Mouse (Mus musculus): ENCODE data around the gene Olfr126.

The Olfr126 gene

GRCm38 (mm10) chr17:37847183-37847582, at the start of gene Olfr126:
Gene Olfr126, plus strand, starts transcription at chr17:37847483.
- no peak for DNase-seq

GRCm38 (mm10) chr17:37799588-37799987, 47.7 kb upstream of the Olfr126 start, which contains the start of gene Olfr124:
Gene Olfr124, plus strand, starts transcription at chr17:37799888.
- no peak for DNase-seq

GRCm38 (mm10) chr17:37832649-37833048, 14.6 kb upstream of the Olfr126 start, which contains the start of gene Olfr125:
Gene Olfr125, plus strand, starts transcription at chr17:37832949.
- no peak for DNase-seq

- DNase-seq: no peak
These were observed 16.6 kb downstream of the Olfr126 start for GRCm38 (mm10) chr17:37863901-37864300.

- DNase-seq: no peak
These were observed 22.5 kb downstream of the Olfr126 start for GRCm38 (mm10) chr17:37869676-37870205.

GRCm38 (mm10) chr17:37873830-37874229, 26.5 kb downstream of the Olfr126 start:
- DNase-seq: no peak

GRCm38 (mm10) chr17:37900137-37900536, 52.9 kb downstream of the Olfr126 start, which contains the start of gene Olfr127:
Gene Olfr127, plus strand, starts transcription at chr17:37900437.
- no peak for DNase-seq

All from cerebellum, postnatal 25 days (tissue).